Mouse (Mus musculus): ENCODE data around the gene Tmem127. TPM values are rescaled to one million over a fixed set of nuclear protein-coding genes. Genes with fewer than 3 reads are reported as not detected.

Tmem127 gene
- total and polyA plus RNA-seq, 3 experiments: 27.7 to 47.9 (median 30.8) TPM

- Histone ChIP-seq H3K36me3 (replicated peaks) (no peaks in the 10 kb centered on the region), H3K4me1 (ENCODE audit: insufficient read depth, low read depth, low read length) (no peaks in the 10 kb centered on the region; the same call in 1 of the 2 replicates), H3K9me3 (replicated peaks) (no peaks in the 10 kb centered on the region), H3K27me3 (ENCODE audit: insufficient read depth, low read length) (no peaks in the 10 kb centered on the region), H3K4me3 (ENCODE audit: low read depth, low read length) (no peak overlapping the region)
- DNase-seq (ENCODE audit: low spot score) (no peak), ATAC-seq (ENCODE audit: extremely low read depth, insufficient number of reproducible peaks, low FRiP score, poor library complexity, severe bottlenecking) (no peak)
- TF ChIP-seq POLR2AphosphoS5 (IDR thresholded peaks at IDR 0.05; ENCODE audit: insufficient replicate concordance, low read depth, low read length) (no peak), CTCF (IDR thresholded peaks at IDR 0.05; ENCODE audit: low read depth, low read length) (no peak), TAL1 (conservative IDR thresholded peaks at IDR 0.05; ENCODE audit: low read depth, low read length) (no peak), GATA2 (IDR thresholded peaks at IDR 0.05; ENCODE audit: borderline replicate concordance, low read depth, low read length) (no peak), GATA1 (IDR thresholded peaks at IDR 0.05; ENCODE audit: borderline replicate concordance, low read length) (no peak)
Observed at GRCm38 (mm10) chr2:127308660-127309059, 61.0 kb downstream of the Tmem127 start.

DNA sequence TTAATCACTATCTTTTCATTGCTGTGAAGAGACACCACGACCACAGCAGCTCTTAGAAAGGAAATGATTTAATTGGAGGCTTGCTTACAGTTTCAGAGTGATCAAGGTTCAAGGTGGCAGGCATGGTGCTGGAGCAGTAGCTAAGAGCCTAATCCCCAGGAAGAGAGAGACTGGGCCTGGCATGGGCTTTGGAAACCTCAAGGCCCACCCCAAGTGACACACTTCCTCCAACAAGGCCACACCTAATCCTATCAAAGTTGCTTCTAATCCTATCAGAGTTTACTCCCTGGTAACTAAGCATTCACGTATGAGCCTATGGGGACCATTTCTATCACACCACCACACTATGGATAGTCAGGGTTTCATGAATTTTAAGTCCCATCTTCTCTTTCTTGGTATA, 62.5 kb downstream of the Tmem127 start:
- TF ChIP-seq GATA2 (IDR thresholded peaks at IDR 0.05; ENCODE audit: borderline replicate concordance, low read depth, low read length): no peak
- no peak for TF ChIP-seq CTCF (IDR thresholded peaks at IDR 0.05; ENCODE audit: low read depth, low read length)
- TF ChIP-seq POLR2AphosphoS5 (IDR thresholded peaks at IDR 0.05; ENCODE audit: insufficient replicate concordance, low read depth, low read length): no peak
- TF ChIP-seq TAL1 (conservative IDR thresholded peaks at IDR 0.05; ENCODE audit: low read depth, low read length): no peak
- no peak for TF ChIP-seq GATA1 (IDR thresholded peaks at IDR 0.05; ENCODE audit: borderline replicate concordance, low read length)
- ATAC-seq (ENCODE audit: extremely low read depth, insufficient number of reproducible peaks, low FRiP score, poor library complexity, severe bottlenecking): no peak
- H3K4me1 ChIP-seq (ENCODE audit: insufficient read depth, low read depth, low read length): no peaks in the 10 kb centered on the region; the same call in 1 of the 2 replicates

DNA sequence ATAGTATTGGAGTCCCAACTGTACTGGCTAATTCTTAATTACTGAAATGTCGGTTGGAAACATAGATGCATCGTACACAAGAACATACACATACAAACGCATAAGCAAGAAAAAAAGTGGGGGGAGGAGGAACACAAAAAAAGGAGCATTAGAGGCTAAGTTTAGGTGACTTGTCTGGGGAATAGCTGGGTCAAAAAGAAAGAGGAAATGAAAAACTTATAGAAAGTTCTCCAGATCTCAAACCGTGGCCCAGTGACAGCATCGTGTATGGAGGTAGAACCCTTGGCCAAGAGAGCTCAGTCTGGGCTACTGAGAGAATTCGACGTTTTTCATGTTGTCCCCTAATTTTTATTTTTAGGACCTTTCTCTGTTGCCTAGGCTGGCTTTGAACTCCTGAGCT, 63.0 kb downstream of the Tmem127 start:
- TF ChIP-seq TAL1 (conservative IDR thresholded peaks at IDR 0.05; ENCODE audit: low read depth, low read length) (no peak), POLR2AphosphoS5 (IDR thresholded peaks at IDR 0.05; ENCODE audit: insufficient replicate concordance, low read depth, low read length) (no peak), GATA2 (IDR thresholded peaks at IDR 0.05; ENCODE audit: borderline replicate concordance, low read depth, low read length) (no peak), GATA1 (IDR thresholded peaks at IDR 0.05; ENCODE audit: borderline replicate concordance, low read length) (no peak), CTCF (IDR thresholded peaks at IDR 0.05; ENCODE audit: low read depth, low read length) (no peak)
- Histone ChIP-seq H3K4me1 (ENCODE audit: insufficient read depth, low read depth, low read length) (no peaks in the 10 kb centered on the region; the same call in 1 of the 2 replicates), H3K27me3 (ENCODE audit: insufficient read depth, low read length) (peaks cover 6% of the 10 kb centered on the region), H3K4me3 (ENCODE audit: low read depth, low read length) (no peak overlapping the region), H3K9me3 (replicated peaks) (no peaks in the 10 kb centered on the region), H3K36me3 (replicated peaks) (no peaks in the 10 kb centered on the region)
- no peak for DNase-seq (ENCODE audit: low spot score)
- ATAC-seq (ENCODE audit: extremely low read depth, insufficient number of reproducible peaks, low FRiP score, poor library complexity, severe bottlenecking): no peak

More for the DNA sequence above, 62.5 kb downstream of the Tmem127 start:
- DNase-seq (ENCODE audit: low spot score): no peak
- Histone ChIP-seq H3K4me3 (ENCODE audit: low read depth, low read length) (no peak overlapping the region), H3K36me3 (replicated peaks) (no peaks in the 10 kb centered on the region), H3K9me3 (replicated peaks) (no peaks in the 10 kb centered on the region), H3K27me3 (ENCODE audit: insufficient read depth, low read length) (peaks cover 6% of the 10 kb centered on the region)

Other genes starting within 250 kb of the Tmem127 start
- gene Ap4e1, start 239.2 kb upstream of the Tmem127 start, total RNA-seq (2014; fragmentation: Nextera tagmentation): 30.3 and 31.7 TPM in 2 replicates
- gene Ap4e1, start 239.2 kb upstream of the Tmem127 start, total RNA-seq (2017): 30.1 and 30.9 TPM in 2 replicates
- 5.0 and 5.5 TPM in 2 replicates for gene Ap4e1, start 239.2 kb upstream of the Tmem127 start, polyA plus RNA-seq (2012)
- gene Blvra, start 177.2 kb upstream of the Tmem127 start, total RNA-seq (2014; fragmentation: Nextera tagmentation): 17.3 and 18.3 TPM in 2 replicates
- gene Blvra, start 177.2 kb upstream of the Tmem127 start, total RNA-seq (2017): 30.6 and 35.4 TPM in 2 replicates
- 2.0 and 3.1 TPM in 2 replicates for gene Blvra, start 177.2 kb upstream of the Tmem127 start, polyA plus RNA-seq (2012)
- gene Ncaph, start 114.0 kb upstream of the Tmem127 start, total RNA-seq (2014; fragmentation: Nextera tagmentation): 114 and 122 TPM in 2 replicates
- gene Ncaph, start 114.0 kb upstream of the Tmem127 start, total RNA-seq (2017): 96.4 and 103 TPM in 2 replicates
- 12.6 and 19.4 TPM in 2 replicates for gene Ncaph, start 114.0 kb upstream of the Tmem127 start, polyA plus RNA-seq (2012)
- gene Itpripl1, start 104.5 kb upstream of the Tmem127 start, total RNA-seq (2014; fragmentation: Nextera tagmentation): 25.5 and 27.1 TPM in 2 replicates
- gene Itpripl1, start 104.5 kb upstream of the Tmem127 start, total RNA-seq (2017): 38.7 and 44.4 TPM in 2 replicates
- gene Itpripl1, start 104.5 kb upstream of the Tmem127 start, polyA plus RNA-seq (2012): 7.0 and 10.8 TPM in 2 replicates
- 4.7 and 5.2 TPM in 2 replicates for gene 1810024B03Rik, start 39.6 kb upstream of the Tmem127 start, total RNA-seq (2014; fragmentation: Nextera tagmentation)
- gene 1810024B03Rik, start 39.6 kb upstream of the Tmem127 start, total RNA-seq (2017): 4.7 and 4.8 TPM in 2 replicates
- 0.08 and 0.14 TPM in 2 replicates for gene 1810024B03Rik, start 39.6 kb upstream of the Tmem127 start, polyA plus RNA-seq (2012)
- 155 and 199 TPM in 2 replicates for gene Snrnp200, start 39.5 kb upstream of the Tmem127 start, total RNA-seq (2014; fragmentation: Nextera tagmentation)
- gene Snrnp200, start 39.5 kb upstream of the Tmem127 start, total RNA-seq (2017): 216 and 224 TPM in 2 replicates
- 25.0 and 32.5 TPM in 2 replicates for gene Snrnp200, start 39.5 kb upstream of the Tmem127 start, polyA plus RNA-seq (2012)
- 40.9 and 49.2 TPM in 2 replicates for gene Ciao1, start 92 bp upstream of the Tmem127 start, total RNA-seq (2014; fragmentation: Nextera tagmentation)
- gene Ciao1, start 92 bp upstream of the Tmem127 start, total RNA-seq (2017): 42.5 and 46.4 TPM in 2 replicates
- gene Ciao1, start 92 bp upstream of the Tmem127 start, polyA plus RNA-seq (2012): 11.3 and 12.7 TPM in 2 replicates
- gene Stard7, start 22.3 kb downstream of the Tmem127 start, total RNA-seq (2014; fragmentation: Nextera tagmentation): 73.9 and 81.6 TPM in 2 replicates
- gene Stard7, start 22.3 kb downstream of the Tmem127 start, total RNA-seq (2017): 242 and 250 TPM in 2 replicates
- gene Stard7, start 22.3 kb downstream of the Tmem127 start, polyA plus RNA-seq (2012): 46.5 and 50.4 TPM in 2 replicates
- gene Dusp2, start 88.3 kb downstream of the Tmem127 start, total RNA-seq (2014; fragmentation: Nextera tagmentation): not detected in 2 replicates
- 0.11 and 0.23 TPM in 2 replicates for gene Dusp2, start 88.3 kb downstream of the Tmem127 start, total RNA-seq (2017)
- 0.04 TPM in 1 of 2 replicates, not detected in the other for gene Dusp2, start 88.3 kb downstream of the Tmem127 start, polyA plus RNA-seq (2012)
- gene Astl, start 90.7 kb downstream of the Tmem127 start, total RNA-seq (2014; fragmentation: Nextera tagmentation): not detected in 2 replicates
- 0.11 and 0.12 TPM in 2 replicates for gene Astl, start 90.7 kb downstream of the Tmem127 start, total RNA-seq (2017)
- not detected in 2 replicates for gene Astl, start 90.7 kb downstream of the Tmem127 start, polyA plus RNA-seq (2012)
- gene Adra2b, start 115.3 kb downstream of the Tmem127 start, total RNA-seq (2014; fragmentation: Nextera tagmentation): not detected in 2 replicates
- 0.05 TPM in 1 of 2 replicates, not detected in the other for gene Adra2b, start 115.3 kb downstream of the Tmem127 start, total RNA-seq (2017)
- gene Adra2b, start 115.3 kb downstream of the Tmem127 start, polyA plus RNA-seq (2012): not detected in 2 replicates
- not detected in 2 replicates for gene Gpat2, start 177.3 kb downstream of the Tmem127 start, total RNA-seq (2014; fragmentation: Nextera tagmentation)
- not detected in 2 replicates for gene Gpat2, start 177.3 kb downstream of the Tmem127 start, total RNA-seq (2017)
- gene Gpat2, start 177.3 kb downstream of the Tmem127 start, polyA plus RNA-seq (2012): not detected in 2 replicates
- 5.9 and 10.0 TPM in 2 replicates for gene Fahd2a, start 196.7 kb downstream of the Tmem127 start, total RNA-seq (2014; fragmentation: Nextera tagmentation)
- gene Fahd2a, start 196.7 kb downstream of the Tmem127 start, total RNA-seq (2017): 9.6 and 13.5 TPM in 2 replicates
- 23.1 and 35.3 TPM in 2 replicates for gene Fahd2a, start 196.7 kb downstream of the Tmem127 start, polyA plus RNA-seq (2012)